Mouse (Mus musculus) G1E (cell line): ENCODE measurements at regions not wholly inside any gene's neighbourhood (a gene's known extent, or its start where the extent isn't known, plus 50 kb on each side); places are given as distances from the start of the nearest gene placed in this dataset.

Experiments
- ATAC-seq: 2 replicates; pipeline ENCODE4 v1.8.0; 2016; ENCODE audit warnings: mild to moderate bottlenecking; ENCODE audit not compliant: insufficient number of reproducible peaks, poor library complexity, low FRiP score, severe bottlenecking; ENCODE audit errors: extremely low read depth
- DNase-seq: peaks from one replicate; pipeline ENCODE4 v3.0.0; 2012; ENCODE audit warnings: low spot score
- H3K27me3 ChIP-seq: 2 replicates; pipeline ENCODE4 v1.6.1; 2012; ENCODE audit warnings: mild to moderate bottlenecking, low read length, inconsistent platforms; ENCODE audit not compliant: insufficient read depth
- H3K36me3 ChIP-seq: replicated peaks from 2 replicates; pipeline ENCODE3; 2012; ENCODE audit warnings: mild to moderate bottlenecking, inconsistent platforms
- H3K4me1 ChIP-seq: 2 replicates; pipeline ENCODE4 v1.6.1; 2012; ENCODE audit warnings: low read depth, low read length, inconsistent platforms, mixed read lengths; ENCODE audit not compliant: insufficient read depth
- H3K4me3 ChIP-seq: 2 replicates; pipeline ENCODE4 v1.5.1; 2012; ENCODE audit warnings: low read depth, mild to moderate bottlenecking, inconsistent platforms, low read length, moderate library complexity, mixed read lengths
- H3K9me3 ChIP-seq: replicated peaks from 2 replicates; pipeline ENCODE4 v1.6.1; 2012; ENCODE audit warnings: inconsistent platforms
- CTCF ChIP-seq: IDR thresholded peaks from 2 replicates; pipeline ENCODE4 v1.5.1; 2012; ENCODE audit warnings: low read depth, low read length, inconsistent platforms, mixed read lengths
- GATA1 ChIP-seq: IDR thresholded peaks from 2 replicates; pipeline ENCODE4 v1.6.1; 2012; ENCODE audit warnings: borderline replicate concordance, low read length, inconsistent platforms, mixed read lengths
- GATA2 ChIP-seq: IDR thresholded peaks from 2 replicates; pipeline ENCODE4 v1.6.1; 2012; ENCODE audit warnings: low read depth, low read length, inconsistent platforms, borderline replicate concordance
- POLR2AphosphoS5 ChIP-seq: IDR thresholded peaks from 2 replicates; pipeline ENCODE4 v1.6.1; 2012; ENCODE audit warnings: low read depth, low read length, inconsistent platforms; ENCODE audit not compliant: insufficient replicate concordance
- TAL1 ChIP-seq: conservative IDR thresholded peaks from 2 replicates; pipeline ENCODE4 v1.6.1; 2012; ENCODE audit warnings: low read depth, low read length, inconsistent platforms, mixed read lengths

DNA sequence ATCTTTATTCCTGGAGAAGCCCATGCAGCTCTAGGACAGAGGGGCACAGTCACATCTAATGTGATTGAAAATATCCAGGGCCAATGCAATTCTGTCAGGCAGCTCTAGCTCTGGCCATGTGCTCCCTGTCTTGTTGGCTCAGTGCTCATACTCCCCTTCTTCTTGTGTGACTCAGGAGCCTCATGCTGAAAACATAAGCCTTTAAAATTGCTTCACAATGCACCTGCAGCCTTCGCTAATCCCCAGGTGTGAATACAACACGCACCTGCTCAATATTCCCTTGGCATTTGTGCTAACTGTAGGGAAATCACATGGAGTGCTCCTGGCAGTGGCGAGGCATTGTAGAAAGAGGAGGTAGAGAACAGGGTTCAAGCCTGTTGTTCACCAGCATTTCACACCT is 242.0 kb downstream of the Emx2 start:
- no peaks in the 10 kb centered on the region for H3K36me3 ChIP-seq
- ATAC-seq (no peak), DNase-seq (no peak)
- no peaks in the 10 kb centered on the region for H3K4me1 ChIP-seq
- H3K9me3 ChIP-seq: no peaks in the 10 kb centered on the region
- no peak for TF ChIP-seq TAL1
- TF ChIP-seq POLR2AphosphoS5: no peak
- no peak for TF ChIP-seq CTCF
- TF ChIP-seq GATA2: no peak
- TF ChIP-seq GATA1: no peak
- H3K4me3 ChIP-seq: no peak overlapping the region
- H3K27me3 ChIP-seq: peaks cover 4% of the 10 kb centered on the region

DNA sequence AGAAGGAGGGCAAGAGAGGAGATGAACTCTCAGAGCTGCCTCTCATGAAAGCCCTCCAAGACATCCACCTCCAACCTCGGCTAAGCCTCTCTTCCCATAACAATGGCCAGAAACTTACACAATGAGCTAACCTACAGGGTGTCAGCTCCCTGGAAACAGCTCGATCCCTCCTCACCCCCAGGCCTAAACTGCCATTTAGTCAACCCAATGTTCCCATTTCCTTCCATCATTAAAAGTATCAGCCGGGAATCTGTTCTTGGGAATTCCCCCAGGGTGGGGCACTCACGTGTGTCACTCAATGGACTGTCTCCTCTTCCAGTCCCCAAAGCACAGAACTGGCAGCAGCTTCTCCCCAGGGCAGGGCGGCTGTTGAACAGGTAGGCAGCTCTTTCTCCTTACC is 236.3 kb downstream of the Rab11fip2 start:
- Histone ChIP-seq H3K27me3 (no peaks in the 10 kb centered on the region), H3K36me3 (no peaks in the 10 kb centered on the region), H3K4me3 (no peak overlapping the region), H3K4me1 (no peaks in the 10 kb centered on the region), H3K9me3 (no peaks in the 10 kb centered on the region)
- DNase-seq (no peak), ATAC-seq (no peak)
- TF ChIP-seq CTCF (no peak), POLR2AphosphoS5 (no peak)

DNA sequence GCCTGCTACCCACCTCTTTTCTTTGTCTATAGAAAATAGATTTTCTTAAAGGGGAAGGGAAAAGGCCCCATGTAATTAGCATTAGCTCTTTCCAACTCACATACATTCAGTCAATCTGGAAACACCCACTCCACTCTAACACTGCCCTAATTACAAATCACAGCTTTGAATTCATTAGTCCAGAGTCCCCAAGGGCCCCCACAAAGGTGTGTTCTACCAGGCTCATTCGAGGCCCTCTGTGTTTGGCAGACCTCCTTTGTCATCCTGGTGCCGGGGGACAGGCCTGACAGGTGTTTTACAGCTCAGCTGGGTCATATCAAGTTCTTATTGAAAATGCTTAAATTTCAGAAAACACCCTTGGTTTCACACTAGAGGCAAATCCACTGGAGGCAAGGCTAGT is 234.3 kb downstream of the Rab11fip2 start:
- no peaks in the 10 kb centered on the region for H3K36me3 ChIP-seq
- H3K27me3 ChIP-seq: no peaks in the 10 kb centered on the region
- H3K4me1 ChIP-seq: no peaks in the 10 kb centered on the region
- no peaks in the 10 kb centered on the region for H3K9me3 ChIP-seq
- ATAC-seq (no peak), DNase-seq (no peak)
- TF ChIP-seq TAL1 (no peak), POLR2AphosphoS5 (no peak), CTCF (no peak), GATA1 (no peak), GATA2 (no peak)
- H3K4me3 ChIP-seq: no peak overlapping the region

DNA sequence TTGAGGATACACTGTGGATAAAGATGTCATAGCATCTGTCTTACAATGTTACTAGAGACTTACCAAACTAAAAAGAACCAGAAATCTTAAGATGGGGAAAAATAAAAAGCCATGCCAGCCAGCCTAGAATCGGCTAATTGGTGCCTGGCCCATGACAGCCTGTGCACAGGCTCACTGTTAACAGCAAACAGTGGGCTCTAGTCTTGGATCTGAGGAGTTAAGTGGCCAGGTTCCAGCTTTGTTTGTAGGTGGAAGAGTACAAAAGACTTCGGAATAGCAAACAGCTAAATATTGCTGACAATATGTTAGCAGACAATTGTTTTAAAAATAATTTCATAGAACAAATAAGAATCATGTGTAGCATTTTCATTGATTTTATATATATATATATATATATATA is 228.4 kb downstream of the Rab11fip2 start:
- Histone ChIP-seq H3K27me3 (no peaks in the 10 kb centered on the region), H3K4me3 (no peak overlapping the region), H3K36me3 (no peaks in the 10 kb centered on the region), H3K4me1 (no peaks in the 10 kb centered on the region), H3K9me3 (no peaks in the 10 kb centered on the region)
- ATAC-seq (no peak), DNase-seq (no peak)
- no peak for TF ChIP-seq CTCF
- TF ChIP-seq GATA2: no peak
- no peak for TF ChIP-seq GATA1
- no peak for TF ChIP-seq POLR2AphosphoS5
- no peak for TF ChIP-seq TAL1

DNA sequence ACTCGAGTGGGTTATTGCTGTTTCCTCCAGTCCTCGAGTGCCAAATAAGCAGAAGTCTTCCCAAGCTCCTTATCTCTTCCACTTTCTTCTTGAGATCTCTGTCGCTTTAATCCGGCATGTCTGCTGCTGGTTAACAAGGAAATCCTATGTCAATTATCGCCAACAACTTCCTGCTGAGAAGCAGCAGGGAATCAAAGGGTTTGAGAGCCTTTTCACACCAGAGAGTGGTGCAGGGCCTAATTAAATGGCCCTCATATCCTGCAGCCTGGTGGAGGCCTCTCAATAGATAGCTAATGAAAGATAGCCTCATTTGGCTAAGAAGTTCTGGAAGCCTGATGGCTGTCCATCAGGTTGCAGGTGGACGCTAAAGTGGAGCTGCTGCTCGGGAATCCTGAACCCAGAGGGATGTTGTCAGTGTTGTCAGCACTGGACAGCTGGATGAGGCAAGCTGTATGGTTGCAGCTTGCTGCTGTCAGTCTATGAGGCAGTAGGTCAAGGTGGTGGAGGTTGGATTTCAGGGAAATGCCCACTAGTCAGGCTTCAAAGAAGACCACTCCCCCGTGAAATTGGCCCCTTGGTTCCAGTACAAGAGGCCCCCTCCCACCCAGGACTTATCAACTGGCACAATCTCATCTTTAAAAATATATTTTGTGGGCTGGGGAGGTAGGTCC is 225.5 kb downstream of the Rab11fip2 start:
- ATAC-seq (no peak), DNase-seq (no peak)
- Histone ChIP-seq H3K4me1 (no peaks in the 10 kb centered on the region), H3K4me3 (no peak overlapping the region), H3K36me3 (no peaks in the 10 kb centered on the region), H3K27me3 (no peaks in the 10 kb centered on the region), H3K9me3 (no peaks in the 10 kb centered on the region)
- TF ChIP-seq GATA1 (no peak), TAL1 (no peak), GATA2 (no peak), POLR2AphosphoS5 (no peak), CTCF (no peak)

DNA sequence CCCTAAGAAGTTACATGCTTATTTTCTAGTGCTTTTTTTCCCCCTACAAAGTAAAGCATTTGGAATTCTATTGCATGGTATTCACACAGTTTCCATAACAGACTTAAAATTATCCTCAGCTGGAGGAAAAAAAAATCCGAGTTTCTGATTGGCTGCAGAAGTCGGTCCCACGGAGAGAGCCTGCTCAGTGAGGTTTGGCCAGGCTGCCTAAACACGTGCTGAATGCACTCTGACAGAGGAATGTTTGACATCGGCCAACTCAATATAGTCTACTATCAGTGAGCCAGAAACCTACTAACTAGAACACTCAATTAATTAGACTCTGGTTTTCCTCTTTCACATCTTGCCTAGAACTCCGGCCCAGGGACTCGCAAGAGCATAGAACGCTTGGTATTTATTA is 204.9 kb downstream of the Rab11fip2 start:
- Histone ChIP-seq H3K4me1 (no peaks in the 10 kb centered on the region), H3K27me3 (no peaks in the 10 kb centered on the region), H3K36me3 (no peaks in the 10 kb centered on the region), H3K4me3 (no peak overlapping the region), H3K9me3 (no peaks in the 10 kb centered on the region)
- DNase-seq (no peak), ATAC-seq (no peak)
- TF ChIP-seq TAL1: no peak
- TF ChIP-seq GATA2: no peak
- TF ChIP-seq POLR2AphosphoS5: no peak
- no peak for TF ChIP-seq CTCF
- TF ChIP-seq GATA1: no peak

DNA sequence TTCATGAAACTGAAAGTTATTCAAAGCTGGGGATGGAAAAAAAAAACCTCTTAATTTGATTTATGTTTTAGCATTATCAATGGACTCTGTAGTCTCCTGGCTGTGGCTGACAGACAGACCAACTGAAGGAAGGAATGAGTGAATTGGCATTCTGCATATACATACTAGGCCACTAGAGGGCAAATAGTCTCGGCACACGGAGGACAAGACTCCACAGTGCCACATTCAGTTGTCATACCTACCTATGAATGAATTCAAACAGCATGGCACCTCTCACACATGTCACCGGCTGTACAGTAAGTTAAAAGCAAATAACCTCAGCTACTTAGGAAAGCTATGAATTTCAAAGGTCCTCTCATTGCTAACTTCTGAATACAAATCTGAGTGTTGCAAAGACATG is 200.5 kb downstream of the Rab11fip2 start:
- H3K9me3 ChIP-seq: no peaks in the 10 kb centered on the region
- H3K4me1 ChIP-seq: no peaks in the 10 kb centered on the region
- no peaks in the 10 kb centered on the region for H3K27me3 ChIP-seq
- TF ChIP-seq GATA2: no peak
- peak; percentile 17; the same call in 1 of the 2 replicates for TF ChIP-seq CTCF
- no peak for ATAC-seq
- no peaks in the 10 kb centered on the region for H3K36me3 ChIP-seq
- no peak for DNase-seq
- H3K4me3 ChIP-seq: no peak overlapping the region
